Mouse (Mus musculus): ENCODE data around the gene Mical1. TPM values are rescaled to one million over a fixed set of nuclear protein-coding genes. Genes with fewer than 3 reads are reported as not detected.

Gene Mical1
- polyA plus RNA-seq (2015; fragmentation: Illumina TruSeq; extraction: RNeasy Lipid Tissue Mini Kit (QIAGEN cat#74804); ENCODE audit: insufficient read depth, low replicate concordance) = 81.7 TPM

GRCm38 (mm10) chr10:41476171-41477017 lies at the start of gene Mical1:
Mical1 (plus strand) TSS chr10:41476314.

GRCm38 (mm10) chr10:41450137-41450670 lies 25.9 kb upstream of the Mical1 start, which contains the start of gene Zbtb24:
Zbtb24 (plus strand) TSS chr10:41450383.

GRCm38 (mm10) chr10:41489708-41490517 lies 13.8 kb downstream of the Mical1 start, which contains the start of the genes Smpd2 and Ppil6:
Smpd2 (minus strand) TSS chr10:41490369.
Ppil6 (plus strand) TSS chr10:41490439.

GRCm38 (mm10) chr10:41518981-41519618 lies 43.0 kb downstream of the Mical1 start, which contains the start of gene Cd164:
Cd164 (plus strand) TSS chr10:41519414.

Other genes starting within 250 kb of the Mical1 start
- 25.9 TPM for gene Fig4, start 173.1 kb upstream of the Mical1 start, polyA plus RNA-seq (2015; fragmentation: Illumina TruSeq; extraction: RNeasy Lipid Tissue Mini Kit (QIAGEN cat#74804); ENCODE audit: insufficient read depth, low replicate concordance)
- 0.06 TPM for gene Ak9, start 172.3 kb upstream of the Mical1 start, polyA plus RNA-seq (2015; fragmentation: Illumina TruSeq; extraction: RNeasy Lipid Tissue Mini Kit (QIAGEN cat#74804); ENCODE audit: insufficient read depth, low replicate concordance)
- gene Zbtb24, start 25.9 kb upstream of the Mical1 start, polyA plus RNA-seq (2015; fragmentation: Illumina TruSeq; extraction: RNeasy Lipid Tissue Mini Kit (QIAGEN cat#74804); ENCODE audit: insufficient read depth, low replicate concordance) = 31.3 TPM
- 22.0 TPM for gene Smpd2, start 14.1 kb downstream of the Mical1 start, polyA plus RNA-seq (2015; fragmentation: Illumina TruSeq; extraction: RNeasy Lipid Tissue Mini Kit (QIAGEN cat#74804); ENCODE audit: insufficient read depth, low replicate concordance)
- gene Ppil6, start 14.1 kb downstream of the Mical1 start, polyA plus RNA-seq (2015; fragmentation: Illumina TruSeq; extraction: RNeasy Lipid Tissue Mini Kit (QIAGEN cat#74804); ENCODE audit: insufficient read depth, low replicate concordance) = not detected
- 283 TPM for gene Cd164, start 43.1 kb downstream of the Mical1 start, polyA plus RNA-seq (2015; fragmentation: Illumina TruSeq; extraction: RNeasy Lipid Tissue Mini Kit (QIAGEN cat#74804); ENCODE audit: insufficient read depth, low replicate concordance)
- 1.8 TPM for gene Ccdc162, start 240.3 kb downstream of the Mical1 start, polyA plus RNA-seq (2015; fragmentation: Illumina TruSeq; extraction: RNeasy Lipid Tissue Mini Kit (QIAGEN cat#74804); ENCODE audit: insufficient read depth, low replicate concordance)

All from spleen, adult 10 weeks (tissue).